Mouse (Mus musculus) gastrocnemius, postnatal 10 days (tissue): ENCODE results near the gene Pold4. TPM values are rescaled to one million over a fixed set of nuclear protein-coding genes. Genes with fewer than 3 reads are reported as not detected.

Experiments
- DNase-seq: peaks from one replicate; pipeline ENCODE4 v3.0.0; 2021; ENCODE audit warnings: mixed read lengths
- total RNA-seq, 2 experiments: library from RNA; stranded (reverse); gene quantifications; 2 replicates each; pipeline ENCODE4 v1.2.3; 2021

Gene Pold4
- total RNA-seq, 2 experiments from 2014 or later, result 26.1 to 31.9 TPM

DNA sequence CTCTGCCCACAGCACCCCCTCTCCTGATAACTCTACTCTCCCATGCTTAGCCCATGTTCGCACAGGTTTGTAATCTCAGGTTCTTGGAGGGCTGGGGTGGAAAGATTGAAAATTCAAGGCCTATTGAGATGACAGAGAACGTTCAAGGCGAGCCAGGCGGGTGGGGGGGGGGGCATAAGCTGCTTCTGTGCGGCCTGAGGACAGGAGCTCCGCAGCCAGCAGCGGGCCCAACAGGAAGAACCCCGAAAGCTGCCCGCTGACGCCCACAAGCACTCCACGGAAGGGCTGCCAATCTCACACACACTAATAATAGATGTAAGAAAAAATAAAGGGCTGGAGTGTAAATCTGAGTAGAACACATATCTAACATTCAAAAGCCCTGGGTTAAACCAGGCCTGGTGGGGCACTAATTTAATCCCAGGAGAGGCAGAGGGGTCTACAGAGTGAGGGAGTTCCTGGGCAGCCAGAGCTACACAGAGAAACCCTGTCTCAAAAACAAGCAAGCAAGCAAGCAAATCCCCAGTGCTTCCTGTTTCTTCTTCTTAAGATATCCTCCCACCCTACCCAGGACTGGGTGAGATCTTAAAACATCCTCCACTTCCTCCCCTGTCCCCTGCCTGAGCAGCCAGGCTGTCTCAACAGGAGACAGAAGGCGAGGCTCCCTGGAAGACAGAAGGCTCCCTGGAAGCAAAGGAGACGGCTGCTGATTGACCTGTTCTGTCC lies 27.9 kb upstream of the Pold4 start:
- no peak for DNase-seq

- DNase-seq, result no peak
Observed at GRCm38 (mm10) chr19:4204889-4205288, 26.8 kb upstream of the Pold4 start.

- peak; percentile 62 for DNase-seq
Observed at GRCm38 (mm10) chr19:4206971-4207370, 24.7 kb upstream of the Pold4 start.

- DNase-seq, result no peak
Observed at GRCm38 (mm10) chr19:4208563-4208962, 23.1 kb upstream of the Pold4 start.

- DNase-seq, result no peak
Observed at GRCm38 (mm10) chr19:4211891-4212588, 19.7 kb upstream of the Pold4 start.

- no peak for DNase-seq
Observed at GRCm38 (mm10) chr19:4213524-4213974, 18.1 kb upstream of the Pold4 start.

- peak; percentile 49 for DNase-seq
Observed at GRCm38 (mm10) chr19:4214071-4214770, 17.5 kb upstream of the Pold4 start, which contains the start of the genes Clcf1 and AC109138.7. Gene Clcf1, plus strand, starts transcription at chr19:4214238. Gene AC109138.7, plus strand, starts transcription at chr19:4214357.

DNA sequence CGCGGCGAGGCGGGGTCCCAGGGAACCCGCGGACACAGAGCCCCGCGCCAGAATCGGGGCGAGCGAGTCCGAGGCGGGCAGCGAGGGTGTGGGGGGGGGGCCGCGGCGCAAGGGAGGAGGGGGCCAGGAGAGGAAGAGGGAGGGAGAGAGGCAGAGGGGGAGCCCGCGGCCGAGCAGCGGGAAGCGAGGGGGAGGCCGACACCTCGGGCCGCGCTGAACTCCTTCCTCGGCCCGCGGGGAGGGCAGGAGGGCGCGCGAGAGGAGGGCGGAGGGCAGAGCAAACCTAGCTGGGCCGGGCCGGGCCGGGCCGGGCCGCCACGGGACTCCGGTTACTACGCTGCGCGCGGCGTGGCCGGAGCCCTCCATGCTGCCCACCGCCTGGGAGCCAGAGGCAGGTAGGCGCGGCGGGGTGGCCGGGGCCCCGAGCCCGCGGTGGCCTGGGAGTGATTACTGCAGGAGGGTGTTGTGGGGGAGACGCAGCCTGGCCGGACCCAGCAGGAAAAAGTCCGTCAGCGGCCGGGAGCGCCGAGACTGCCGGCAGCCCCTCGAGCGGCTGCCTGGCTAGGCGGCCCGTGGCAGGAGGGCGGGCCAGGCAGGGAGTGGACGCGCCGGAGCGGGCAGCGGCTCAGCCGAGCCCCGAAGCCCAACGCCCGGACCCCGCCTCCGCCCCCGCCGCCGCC lies 16.8 kb upstream of the Pold4 start:
- peak; percentile 44 for DNase-seq

- no peak for DNase-seq
Observed at GRCm38 (mm10) chr19:4215451-4215840, 16.3 kb upstream of the Pold4 start.

DNA sequence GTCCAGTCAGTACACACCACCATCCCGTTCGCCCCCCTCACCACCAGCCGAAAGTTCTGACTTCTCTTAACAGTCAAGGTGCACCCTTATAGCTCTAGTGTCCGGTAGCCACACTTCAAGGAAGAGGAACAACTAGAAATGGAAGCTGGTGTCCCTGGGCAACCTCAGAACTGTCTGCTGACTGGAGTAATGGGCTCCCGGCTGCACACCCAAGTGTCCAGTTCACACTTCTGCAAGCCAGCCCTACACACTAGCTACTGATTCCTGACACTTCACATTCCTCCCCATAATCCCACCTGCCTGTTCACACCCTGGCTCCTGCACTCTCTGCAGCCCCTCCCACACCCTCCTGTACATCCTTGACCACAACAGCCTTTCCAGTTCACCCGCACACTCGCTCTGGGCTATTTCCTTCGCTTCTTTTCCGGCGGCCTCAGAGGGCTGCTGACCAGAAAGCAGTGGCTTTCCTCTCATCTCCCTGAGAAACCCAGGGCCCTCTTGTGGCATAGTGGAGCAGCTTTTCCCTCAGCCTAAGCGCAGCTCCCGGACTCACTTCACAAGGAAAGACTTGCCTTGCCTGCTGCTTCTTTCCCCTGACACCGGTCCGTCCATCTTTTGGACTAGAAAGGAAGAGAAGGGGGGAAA lies 15.5 kb upstream of the Pold4 start:
- DNase-seq, result no peak

GRCm38 (mm10) chr19:4217140-4217539 lies 14.6 kb upstream of the Pold4 start:
- no peak for DNase-seq

GRCm38 (mm10) chr19:4217855-4218254 lies 13.8 kb upstream of the Pold4 start:
- DNase-seq, result no peak

DNA sequence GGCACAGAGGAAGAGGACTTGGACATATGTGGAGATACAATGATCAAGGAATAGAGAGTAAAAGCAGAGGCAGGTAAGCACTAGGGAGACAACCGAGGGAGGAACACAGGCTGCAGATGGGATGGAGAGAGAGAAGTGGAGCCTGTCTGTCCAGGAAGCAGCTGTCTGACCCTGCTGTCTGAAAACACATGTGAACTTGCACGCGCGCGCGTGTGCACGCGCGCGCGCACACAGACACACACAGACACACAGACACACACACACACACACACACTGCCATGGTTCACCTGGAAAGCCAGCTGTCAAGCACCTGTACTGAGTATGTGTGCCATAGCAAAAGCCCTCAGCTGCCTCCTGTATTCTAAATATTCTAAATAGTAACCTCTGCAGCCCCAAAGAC lies 13.4 kb upstream of the Pold4 start:
- DNase-seq, result no peak

- no peak for DNase-seq
Observed at GRCm38 (mm10) chr19:4218784-4219183, 12.9 kb upstream of the Pold4 start.

- no peak for DNase-seq
Observed at GRCm38 (mm10) chr19:4219943-4220342, 11.8 kb upstream of the Pold4 start.

DNA sequence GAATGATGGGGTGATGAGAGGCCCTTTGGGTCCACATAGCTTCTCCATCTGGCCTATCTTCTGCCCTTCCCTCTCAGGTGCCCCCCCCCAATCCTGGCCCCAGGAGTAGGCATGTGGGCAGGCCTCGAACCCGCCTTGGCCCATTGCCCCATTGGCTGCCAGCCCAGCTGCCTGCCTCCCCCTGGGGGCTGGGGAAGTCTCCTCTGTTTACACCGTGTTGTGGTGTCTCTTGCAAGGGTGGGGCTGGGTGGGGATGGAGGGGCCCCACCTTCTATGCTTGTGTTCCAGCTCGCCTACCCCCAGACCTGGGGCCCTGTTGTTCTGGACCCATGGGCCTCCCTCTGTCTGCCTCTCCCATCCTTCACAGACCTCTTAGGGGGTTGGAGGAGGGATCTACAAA lies 11.3 kb upstream of the Pold4 start:
- no peak for DNase-seq

- no peak for DNase-seq
Observed at GRCm38 (mm10) chr19:4220957-4221743, 10.5 kb upstream of the Pold4 start.

DNA sequence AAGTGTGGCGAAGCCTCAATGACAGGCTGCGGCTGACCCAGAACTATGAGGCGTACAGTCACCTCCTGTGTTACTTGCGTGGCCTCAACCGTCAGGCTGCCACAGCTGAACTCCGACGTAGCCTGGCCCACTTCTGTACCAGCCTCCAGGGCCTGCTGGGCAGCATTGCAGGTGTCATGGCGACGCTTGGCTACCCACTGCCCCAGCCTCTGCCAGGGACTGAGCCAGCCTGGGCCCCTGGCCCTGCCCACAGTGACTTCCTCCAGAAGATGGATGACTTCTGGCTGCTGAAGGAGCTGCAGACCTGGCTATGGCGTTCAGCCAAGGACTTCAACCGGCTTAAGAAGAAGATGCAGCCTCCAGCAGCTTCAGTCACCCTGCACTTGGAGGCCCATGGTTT lies 9.5 kb upstream of the Pold4 start:
- no peak for DNase-seq

DNA sequence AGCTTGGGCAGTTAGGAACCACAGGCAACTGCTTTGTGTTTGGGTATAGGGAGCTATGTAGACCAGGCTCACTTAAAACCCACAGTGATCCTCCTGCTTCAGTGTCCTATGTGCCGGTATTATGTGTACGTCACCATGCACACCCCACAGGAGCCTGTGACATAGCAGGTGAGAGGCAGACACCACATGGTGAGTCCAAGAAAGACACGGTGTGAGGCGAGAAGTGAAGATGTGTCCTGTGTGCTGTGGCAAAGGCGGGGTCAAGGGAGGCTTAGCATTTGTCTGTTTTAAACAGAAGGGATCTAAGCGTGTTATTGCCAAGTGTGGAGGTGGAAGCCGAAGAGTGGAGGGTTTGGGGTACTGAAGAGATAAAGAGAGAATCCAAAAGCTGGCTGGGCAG lies 4.9 kb upstream of the Pold4 start:
- no peak for DNase-seq

DNA sequence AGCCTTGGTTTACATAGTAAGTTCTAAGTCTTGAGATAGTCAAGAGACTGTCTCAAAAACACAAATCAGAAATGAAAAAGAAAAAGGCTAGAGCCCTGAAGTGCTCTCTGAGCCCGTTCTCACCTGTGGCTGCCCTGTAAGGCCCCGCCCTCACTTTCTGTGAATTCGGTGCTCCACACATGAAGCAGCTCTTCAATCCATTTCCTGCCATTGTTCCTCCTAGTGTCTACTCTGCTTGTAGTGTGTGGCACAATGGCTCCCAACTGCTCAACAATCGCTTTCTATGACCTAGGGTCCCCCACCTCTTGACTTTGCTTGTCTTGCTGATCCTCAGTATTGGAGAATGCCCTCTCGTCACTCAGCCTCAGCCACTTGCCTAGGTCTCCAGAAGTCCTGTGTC lies 4.3 kb upstream of the Pold4 start:
- no peak for DNase-seq
